Mouse (Mus musculus) liver, embryonic 14 days (tissue): Measurements from ENCODE around the gene Arl1. TPM values are rescaled to one million over a fixed set of nuclear protein-coding genes. Genes with fewer than 3 reads are reported as not detected.

Source experiments
- polyA plus RNA-seq: library from polyadenylated mRNA; depleted of rRNA; stranded (reverse); fragments of >200 nt; gene quantifications from 2 replicates; pipeline ENCODE4 v1.2.3, GENCODE M21; 2012; rRNA removed

Arl1 gene
- polyA plus RNA-seq = 26.0 and 29.6 TPM in 2 replicates

GRCm38 (mm10) chr10:88730571-88731495 lies at the start of gene Arl1:
Gene Arl1, plus strand, starts transcription at chr10:88730858.

GRCm38 (mm10) chr10:88684925-88685324 lies 45.7 kb upstream of the Arl1 start, which contains the start of gene Spic:
Gene Spic, minus strand, starts transcription at chr10:88685015.

Other genes starting within 250 kb of the Arl1 start
- gene Chpt1, start 226.8 kb upstream of the Arl1 start, polyA plus RNA-seq = 0.69 and 1.1 TPM in 2 replicates
- gene Mybpc1, start 125.7 kb upstream of the Arl1 start, polyA plus RNA-seq = 0.12 and 1.8 TPM in 2 replicates
- 3.0 and 5.4 TPM in 2 replicates for gene Spic, start 45.8 kb upstream of the Arl1 start, polyA plus RNA-seq
- gene Utp20, start 95.9 kb downstream of the Arl1 start, polyA plus RNA-seq = 7.5 and 7.9 TPM in 2 replicates
- gene Slc5a8, start 155.1 kb downstream of the Arl1 start, polyA plus RNA-seq = 0.01 TPM in 2 replicates